Mouse (Mus musculus) cerebellum, adult (tissue): ENCODE measurements around the gene Cbll1.

ENCODE experiments used
- ATAC-seq: cut with Nextera tagmentation; 2 replicates; pipeline ENCODE4 v1.9.2; 2017; ENCODE audit warnings: mild to moderate bottlenecking, moderate library complexity, mixed read lengths; ENCODE audit not compliant: insufficient number of reproducible peaks, low FRiP score, low TSS enrichment

Cbll1 gene

GRCm38 (mm10) chr12:31499314-31500131 is at the start of gene Cbll1:
TSS of gene Cbll1 (minus strand) at chr12:31499616.
- ATAC-seq, result peak; percentile 98

- no peak for ATAC-seq
These were observed 46.6 kb upstream of the Cbll1 start for GRCm38 (mm10) chr12:31546061-31546460.

DNA sequence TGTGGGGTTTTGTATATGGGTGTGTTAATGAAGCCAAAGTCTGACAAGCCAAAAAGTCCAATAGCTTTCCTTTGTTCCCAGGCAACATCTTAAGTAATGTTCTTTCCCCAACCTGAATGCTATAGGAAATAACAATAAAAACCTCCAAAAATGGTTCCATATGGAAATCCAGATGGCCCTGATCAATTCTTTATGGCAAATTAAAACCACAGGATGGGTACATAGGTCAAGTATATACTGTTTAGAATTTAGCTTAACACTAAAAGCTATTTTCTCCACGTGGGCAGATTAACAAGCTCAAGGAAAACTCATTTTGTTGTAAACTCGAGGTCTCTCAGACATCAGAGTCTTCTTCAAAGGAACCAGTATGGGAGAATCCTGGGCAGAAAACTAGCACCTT is 45.8 kb upstream of the Cbll1 start:
- ATAC-seq, result no peak

- no peak for ATAC-seq
These were observed 42.1 kb upstream of the Cbll1 start for GRCm38 (mm10) chr12:31541541-31541940.

GRCm38 (mm10) chr12:31539783-31540182 is 40.4 kb upstream of the Cbll1 start:
- ATAC-seq, result no peak

- no peak for ATAC-seq
These were observed 38.3 kb upstream of the Cbll1 start for GRCm38 (mm10) chr12:31537515-31538230.

DNA sequence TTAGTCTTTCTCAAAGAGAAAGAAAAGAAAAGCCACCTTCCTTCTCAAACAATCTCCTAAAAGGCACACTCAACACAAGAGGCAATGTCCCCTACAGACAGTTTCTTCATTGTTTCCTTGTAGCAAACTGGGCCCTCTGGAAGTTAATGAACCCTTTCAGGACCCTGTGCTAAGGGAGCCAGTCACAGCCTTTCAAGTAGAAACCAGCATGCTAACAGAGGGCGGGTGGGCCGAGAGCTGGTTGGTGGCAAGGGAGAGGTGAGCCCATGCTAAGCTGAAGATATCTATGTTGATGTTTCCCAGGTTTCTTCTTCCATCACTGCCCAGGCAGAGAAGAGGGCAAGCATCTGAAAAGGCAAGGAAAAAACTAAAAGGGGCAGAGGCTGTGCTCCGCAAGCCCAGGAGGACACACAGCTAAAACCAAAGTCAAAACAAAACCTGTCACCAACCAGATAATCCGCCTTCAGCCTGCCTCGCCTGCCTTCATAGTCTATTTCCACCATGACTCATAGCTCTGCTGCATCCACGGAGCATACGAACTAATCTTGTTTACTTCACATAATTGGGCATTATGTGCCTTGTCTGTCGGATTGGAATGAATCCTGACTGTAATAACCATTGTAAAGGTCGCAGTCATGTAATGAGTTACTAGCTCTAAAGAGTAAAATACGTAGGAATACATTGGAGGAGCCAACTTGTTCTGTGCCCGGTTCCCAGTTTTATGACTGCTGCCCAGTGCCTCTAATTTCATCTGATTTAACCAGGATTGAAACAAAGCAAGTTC is 34.8 kb upstream of the Cbll1 start:
- ATAC-seq, result no peak

DNA sequence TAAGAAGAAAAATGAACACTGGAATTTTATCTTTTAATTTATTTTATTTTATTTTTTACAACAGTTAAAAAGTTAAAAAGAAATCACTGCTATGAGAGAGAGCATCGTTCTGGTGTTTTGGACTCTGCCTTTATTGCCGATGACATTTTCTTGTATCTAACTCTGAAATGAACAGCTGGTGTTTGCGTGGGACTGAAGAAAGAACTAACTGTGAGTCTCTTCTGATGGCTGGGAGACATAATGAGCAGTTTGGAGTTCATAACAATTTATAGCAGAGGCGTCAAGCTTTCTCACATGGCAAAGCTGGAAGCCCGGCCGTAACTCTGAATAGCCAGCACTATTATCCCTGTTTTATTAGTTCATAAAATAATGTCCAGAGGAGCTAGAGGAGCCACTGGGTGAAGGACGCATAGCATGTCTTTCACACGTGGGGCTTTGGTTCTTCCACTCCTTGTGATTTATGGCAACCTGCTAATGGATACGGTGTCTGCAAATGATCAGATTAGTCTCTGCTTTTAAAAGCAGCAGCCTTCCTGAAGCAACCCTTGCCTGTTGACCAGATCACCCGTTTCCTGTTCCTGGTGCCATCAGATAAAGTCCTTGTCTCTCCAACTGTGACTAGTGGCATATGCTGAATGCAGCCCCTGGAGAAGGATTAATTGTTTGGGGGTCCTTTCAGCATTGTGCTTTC is 33.9 kb upstream of the Cbll1 start:
- ATAC-seq, result no peak

DNA sequence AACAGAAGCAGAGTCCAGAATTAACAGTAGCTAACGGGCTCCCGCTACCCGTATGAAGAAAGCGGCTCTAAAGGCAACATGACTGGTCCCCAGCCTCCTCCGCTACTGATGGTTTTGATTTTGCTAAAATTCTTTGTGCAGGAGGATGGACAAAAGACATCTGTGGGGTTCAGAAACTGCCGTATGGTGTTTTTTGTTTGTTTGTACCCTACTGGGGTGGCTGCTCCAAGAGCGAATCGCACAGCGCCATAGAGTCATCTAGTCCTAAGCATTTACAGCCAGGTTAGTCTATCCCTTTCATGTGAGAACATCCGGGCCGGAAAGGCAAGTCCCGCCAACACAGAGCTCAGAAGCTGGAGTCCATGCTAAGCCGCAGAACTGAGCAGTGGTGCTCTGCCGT is 32.6 kb upstream of the Cbll1 start:
- no peak for ATAC-seq

GRCm38 (mm10) chr12:31527407-31527806 is 28.0 kb upstream of the Cbll1 start:
- no peak for ATAC-seq

- no peak for ATAC-seq
These were observed 22.0 kb upstream of the Cbll1 start for GRCm38 (mm10) chr12:31521371-31521770.

GRCm38 (mm10) chr12:31520119-31520518 is 20.7 kb upstream of the Cbll1 start:
- no peak for ATAC-seq

- no peak for ATAC-seq
These were observed 14.5 kb upstream of the Cbll1 start for GRCm38 (mm10) chr12:31513724-31514503.

GRCm38 (mm10) chr12:31512634-31513411 is 13.4 kb upstream of the Cbll1 start:
- ATAC-seq, result no peak

DNA sequence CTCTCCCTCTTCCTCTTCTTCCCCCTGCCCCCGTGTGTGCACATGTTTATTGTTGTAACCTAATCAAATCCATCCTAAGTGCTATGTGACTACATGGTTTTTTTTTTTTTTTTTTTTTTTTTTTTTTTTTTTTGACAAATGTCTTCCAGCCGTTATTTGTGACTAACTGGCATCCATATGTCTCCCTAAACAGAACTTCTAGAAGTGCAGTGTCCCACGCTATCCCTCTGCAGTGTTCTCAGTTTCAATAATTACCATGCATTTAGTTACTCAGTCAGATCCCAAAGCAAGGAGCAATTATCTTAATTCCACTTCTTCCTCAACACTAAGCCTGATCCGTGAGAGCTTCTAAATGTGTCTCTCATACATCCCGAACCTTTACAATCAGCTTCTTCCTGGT is 11.8 kb upstream of the Cbll1 start:
- ATAC-seq, result no peak

DNA sequence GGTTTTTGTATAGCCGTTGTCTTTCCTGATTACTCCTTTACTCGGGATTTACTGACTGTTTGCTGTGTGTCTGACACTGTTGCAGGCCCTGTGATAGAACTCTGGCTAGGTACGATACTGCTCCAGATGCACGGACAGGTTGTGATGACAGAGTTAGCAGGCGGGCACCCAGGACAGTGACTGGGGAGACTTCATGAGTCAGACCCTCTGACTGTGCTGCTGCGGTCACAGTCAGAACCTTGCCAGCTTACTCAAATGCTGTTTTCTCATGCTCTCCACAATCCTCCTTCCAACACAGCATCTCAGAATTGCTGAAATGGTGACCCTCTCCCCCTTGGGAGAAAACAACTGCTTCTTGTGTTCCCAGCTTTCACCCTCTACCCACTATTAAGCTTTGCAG is 9.1 kb upstream of the Cbll1 start:
- no peak for ATAC-seq

DNA sequence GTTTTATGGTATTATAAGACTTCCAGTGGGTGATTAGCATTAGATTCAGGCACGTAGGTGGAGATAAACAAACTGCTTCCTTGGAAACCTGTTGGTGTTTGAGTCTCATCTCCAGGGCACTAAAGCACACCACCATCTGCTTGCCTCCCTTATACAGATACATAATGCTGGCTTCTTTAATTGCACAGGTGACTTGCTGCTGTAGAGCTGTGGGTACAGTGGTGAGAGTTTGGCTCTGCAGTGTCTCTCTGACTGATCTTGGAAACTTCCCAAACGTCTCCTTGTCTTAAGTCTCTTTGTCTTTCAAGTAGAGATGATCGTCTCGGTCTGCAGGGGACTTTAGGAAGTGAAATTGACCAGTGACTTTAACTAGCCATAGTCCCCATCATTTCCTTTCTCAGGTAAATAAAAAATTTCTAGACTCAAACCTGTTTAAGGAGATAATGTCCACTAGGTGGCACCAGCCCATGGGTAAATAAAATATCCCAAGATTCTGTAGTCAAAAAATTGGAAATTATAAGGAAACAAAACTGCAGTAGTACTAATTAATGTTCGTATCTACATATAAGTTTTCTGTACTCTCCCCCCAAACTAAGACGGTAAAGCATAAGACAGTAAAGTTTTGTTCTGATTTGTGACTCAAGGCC is 8.4 kb upstream of the Cbll1 start:
- ATAC-seq, result no peak; the same call in 1 of the 2 replicates

DNA sequence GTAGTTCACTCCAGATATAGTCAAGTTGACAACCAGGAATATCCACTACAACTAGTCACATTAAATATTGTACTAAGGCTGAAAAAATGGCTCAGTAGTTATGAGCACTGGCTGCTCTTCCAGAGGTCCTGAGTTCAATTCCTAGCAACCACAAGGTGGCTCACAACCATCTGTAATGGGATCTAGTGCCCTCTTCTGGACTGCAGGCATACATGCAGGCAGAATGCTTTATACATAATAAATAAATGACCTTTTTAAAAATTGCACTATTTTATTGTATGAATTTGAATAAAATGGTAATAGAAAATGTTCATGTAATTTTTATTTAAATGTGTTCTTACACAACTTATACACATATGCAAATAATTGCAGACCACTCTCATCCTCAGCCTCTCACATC is 3.8 kb upstream of the Cbll1 start:
- ATAC-seq, result no peak
